Mouse (Mus musculus) forebrain, embryonic 11.5 days (tissue): Measurements from ENCODE around the gene Ddx54. TPM values are rescaled to one million over a fixed set of nuclear protein-coding genes. Genes with fewer than 3 reads are reported as not detected.
A peak's percentile ranks its signal among the peaks of the same experiment; 100 is the strongest.

ENCODE experiments used
- ATAC-seq: fragments of 200-750 bp; cut with Nextera tagmentation; replicated peaks from 2 replicates; pipeline ENCODE4 v1.8.0; 2017; ENCODE audit warnings: moderate TSS enrichment; ENCODE audit not compliant: low FRiP score
- DNase-seq: peaks from one replicate; pipeline ENCODE4 v3.0.0-alpha.2; 2017; ENCODE audit warnings: low spot score
- H3K27ac ChIP-seq: fragments of 300-500 bp; sonication (generic); 2 replicates; pipeline ENCODE4 v1.5.1; 2014; ENCODE audit warnings: low read depth, low read length
- H3K27me3 ChIP-seq: fragments of 300-500 bp; sonication (generic); 2 replicates; pipeline ENCODE4 v1.6.1; 2014; ENCODE audit warnings: mild to moderate bottlenecking, low read length, mixed read lengths; ENCODE audit not compliant: control insufficient read depth, insufficient read depth
- H3K36me3 ChIP-seq: fragments of 300-500 bp; sonication (generic); 2 replicates; pipeline ENCODE4 v1.6.1; 2014; ENCODE audit warnings: mild to moderate bottlenecking, low read length, moderate library complexity, mixed read lengths; ENCODE audit not compliant: control insufficient read depth, insufficient read depth
- H3K4me1 ChIP-seq: fragments of 300-500 bp; sonication (generic); replicated peaks from 2 replicates; pipeline ENCODE4 v1.6.1; 2014; ENCODE audit warnings: low read length, mixed read lengths; ENCODE audit not compliant: control insufficient read depth, insufficient read depth
- H3K4me2 ChIP-seq: fragments of 300-500 bp; sonication (generic); 2 replicates; pipeline ENCODE4 v1.6.1; 2014; ENCODE audit warnings: low read depth, mild to moderate bottlenecking, low read length, moderate library complexity, mixed read lengths; ENCODE audit not compliant: severe bottlenecking
- H3K4me3 ChIP-seq: fragments of 300-500 bp; sonication (generic); 2 replicates; pipeline ENCODE4 v1.5.1; 2014; ENCODE audit warnings: low read depth, low read length
- H3K9ac ChIP-seq: fragments of 300-500 bp; sonication (generic); 2 replicates; pipeline ENCODE4 v1.6.1; 2014; ENCODE audit warnings: low read length
- H3K9me3 ChIP-seq: fragments of 300-500 bp; sonication (generic); 2 replicates; pipeline ENCODE4 v1.6.1; 2016; ENCODE audit warnings: low read length, mixed read lengths; ENCODE audit not compliant: control insufficient read depth
- WGBS: fragments of 180-500 bp; shearing (Covaris S2); extraction: QIAGEN DNeasy Blood & Tissue Kit; methylation state at CpG from one replicate; pipeline ENCODE4 v1.1.7; 2014; 5-methylcytosine and 5-hydroxymethylcytosine counted together
- polyA plus RNA-seq: library from polyadenylated mRNA; unstranded; fragments of >200 nt; fragmentation: Nextera tagmentation; extraction: Ambion mirVana; gene quantifications from 2 replicates; pipeline ENCODE4 v1.2.1, GENCODE M21; 2014

Gene Ddx54
- polyA plus RNA-seq, 1 experiment from 2014 or later = 45.7 TPM

DNA sequence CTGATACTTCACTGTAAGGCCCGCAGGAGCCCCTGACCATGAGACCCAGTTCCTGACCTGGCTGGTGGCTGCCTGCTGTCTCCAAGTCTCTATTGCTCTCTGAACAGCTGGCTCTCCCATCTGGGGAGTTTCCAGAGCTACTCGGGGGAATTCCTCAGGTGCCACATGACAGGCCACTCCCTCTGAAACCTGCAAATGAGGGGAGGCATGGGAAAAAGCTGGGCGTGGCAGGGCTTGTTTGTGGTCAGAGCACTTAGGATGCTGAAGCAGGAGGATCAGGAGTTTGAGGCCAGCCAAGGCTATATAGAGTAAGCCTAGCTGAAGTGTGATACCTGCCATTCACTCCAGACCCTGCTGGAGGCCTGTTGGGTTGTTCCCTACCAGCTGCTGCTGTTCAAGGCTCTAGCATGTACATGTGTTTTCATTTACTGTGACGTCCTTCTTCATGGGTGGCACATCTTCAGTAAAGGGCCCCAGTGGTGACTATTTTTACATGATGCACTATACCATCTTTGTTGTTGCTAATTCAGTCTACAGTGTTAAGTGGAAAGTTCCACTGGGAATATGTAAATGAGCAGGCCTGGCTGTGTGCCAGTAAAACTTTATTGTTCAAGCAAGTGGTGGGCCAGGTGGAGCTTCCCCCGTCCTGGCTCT is 9.8 kb downstream of the Ddx54 start:
- Histone ChIP-seq H3K9me3 (no peaks in the 10 kb centered on the region), H3K4me2 (no peak overlapping the region), H3K4me3 (no peak overlapping the region), H3K9ac (no peak overlapping the region), H3K27ac (no peak overlapping the region), H3K36me3 (peaks cover 5% of the 10 kb centered on the region; the same call in 1 of the 2 replicates), H3K27me3 (no peaks in the 10 kb centered on the region), H3K4me1 (no peaks in the 10 kb centered on the region; the same call in 1 of the 2 replicates)
- ATAC-seq (no peak), DNase-seq (no peak)
- 83% methylated on average over 5 of the region's 5 CpGs for WGBS

- WGBS = 94% methylated on average over 10 of the region's 10 CpGs
- ATAC-seq (no peak), DNase-seq (no peak)
Measured at GRCm38 (mm10) chr5:120624427-120624826, 11.9 kb downstream of the Ddx54 start.

DNA sequence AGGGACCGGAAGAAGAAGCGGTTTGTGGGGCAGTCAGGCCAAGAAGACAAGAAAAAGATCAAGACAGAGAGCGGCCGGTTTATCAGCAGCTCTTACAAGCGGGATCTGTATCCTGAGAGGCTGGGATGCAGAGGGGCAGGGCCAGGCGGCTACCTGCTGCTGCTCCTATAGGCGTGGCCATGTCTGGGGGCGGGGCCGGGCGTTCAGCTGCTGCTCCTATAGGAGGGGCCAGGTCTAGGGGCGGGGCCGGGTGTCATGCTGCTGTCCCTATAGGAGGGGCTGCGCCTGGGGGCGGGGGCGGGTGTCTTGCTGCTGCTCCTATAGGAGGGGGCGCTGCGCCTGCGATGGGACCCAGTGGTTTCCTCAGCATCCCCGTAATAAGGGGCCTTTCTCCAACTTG is 13.9 kb downstream of the Ddx54 start:
- Histone ChIP-seq H3K36me3 (peaks cover 5% of the 10 kb centered on the region; the same call in 1 of the 2 replicates), H3K9me3 (no peaks in the 10 kb centered on the region), H3K27me3 (no peaks in the 10 kb centered on the region; the same call in 1 of the 2 replicates), H3K9ac (no peak overlapping the region), H3K4me2 (no peak overlapping the region), H3K27ac (no peak overlapping the region), H3K4me1 (no peaks in the 10 kb centered on the region), H3K4me3 (no peak overlapping the region)
- 18% methylated on average over 19 of the region's 19 CpGs for WGBS
- ATAC-seq (peak; percentile 54), DNase-seq (peak; percentile 85)

More at GRCm38 (mm10) chr5:120624427-120624826, 11.9 kb downstream of the Ddx54 start:
- no peaks in the 10 kb centered on the region for H3K27me3 ChIP-seq
- H3K4me2 ChIP-seq = no peak overlapping the region
- H3K27ac ChIP-seq = no peak overlapping the region
- no peak overlapping the region for H3K9ac ChIP-seq
- no peaks in the 10 kb centered on the region; the same call in 1 of the 2 replicates for H3K4me1 ChIP-seq
- no peaks in the 10 kb centered on the region for H3K9me3 ChIP-seq
- peaks cover 5% of the 10 kb centered on the region; the same call in 1 of the 2 replicates for H3K36me3 ChIP-seq
- no peak overlapping the region for H3K4me3 ChIP-seq

DNA sequence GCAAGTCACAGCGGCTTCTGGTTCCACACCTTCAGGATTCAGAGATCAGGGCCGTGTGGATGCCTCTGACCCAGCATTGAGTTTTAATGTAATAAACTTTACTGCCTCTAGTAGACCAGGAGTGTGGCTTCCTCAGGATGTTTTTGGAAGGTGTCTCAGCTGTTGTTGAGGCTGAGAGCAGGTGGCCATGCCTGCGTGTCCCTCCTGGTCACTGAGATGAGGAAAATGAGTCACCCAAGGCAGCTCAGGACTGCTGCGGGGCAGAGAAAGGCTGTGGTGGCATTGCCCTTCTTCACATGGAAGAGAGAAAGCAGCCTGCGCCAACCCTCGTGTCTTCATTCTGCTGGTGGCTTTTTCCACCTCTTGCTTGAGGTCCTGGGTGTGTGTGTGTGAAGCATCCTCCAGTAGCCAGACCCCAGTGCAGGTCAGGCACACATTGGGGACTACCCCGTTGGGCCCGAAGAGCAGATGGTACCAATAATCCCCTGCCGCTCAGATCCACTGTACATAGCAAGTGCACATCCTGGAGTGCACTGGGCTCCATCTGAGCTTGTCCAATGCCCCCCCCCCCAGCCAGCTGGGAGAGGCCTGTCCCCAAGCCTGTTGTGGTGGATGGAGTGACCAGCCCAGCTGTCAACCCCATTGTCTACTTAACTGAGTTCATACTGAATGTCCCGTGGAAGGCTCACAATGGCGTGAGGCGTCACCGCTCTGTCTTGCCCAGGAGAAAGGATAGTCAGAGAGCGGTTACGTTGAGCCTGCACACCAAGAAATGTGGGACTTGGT is 15.2 kb downstream of the Ddx54 start:
- no peak for DNase-seq
- Histone ChIP-seq H3K27me3 (no peaks in the 10 kb centered on the region; the same call in 1 of the 2 replicates), H3K4me1 (no peaks in the 10 kb centered on the region), H3K36me3 (peaks cover 4% of the 10 kb centered on the region; the same call in 1 of the 2 replicates), H3K27ac (no peak overlapping the region), H3K9me3 (no peaks in the 10 kb centered on the region), H3K4me2 (no peak overlapping the region), H3K4me3 (no peak overlapping the region), H3K9ac (no peak overlapping the region)
- ATAC-seq = no peak
- 89% methylated on average over 15 of the region's 15 CpGs for WGBS

DNA sequence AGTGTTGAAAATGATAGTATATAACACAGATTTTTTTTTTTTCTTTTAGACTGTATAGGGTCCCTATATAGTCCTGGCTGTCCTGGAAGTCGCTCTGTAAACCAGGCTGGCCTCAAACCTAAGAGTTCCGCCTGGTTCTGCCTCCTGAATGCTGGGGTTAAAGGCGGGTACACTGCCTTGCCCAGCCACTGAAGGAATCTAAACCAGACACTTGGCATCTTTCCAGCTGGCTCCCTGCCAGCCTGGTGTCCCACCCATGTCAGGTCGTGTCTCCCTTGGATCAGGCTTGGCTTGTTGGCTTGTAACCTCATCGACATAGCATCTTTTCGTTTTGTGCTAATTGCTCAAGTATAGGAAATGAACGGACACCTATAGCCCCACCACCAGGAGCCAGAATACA is 16.1 kb downstream of the Ddx54 start:
- 82% methylated on average over 7 of the region's 7 CpGs for WGBS
- H3K4me1 ChIP-seq = no peaks in the 10 kb centered on the region

DNA sequence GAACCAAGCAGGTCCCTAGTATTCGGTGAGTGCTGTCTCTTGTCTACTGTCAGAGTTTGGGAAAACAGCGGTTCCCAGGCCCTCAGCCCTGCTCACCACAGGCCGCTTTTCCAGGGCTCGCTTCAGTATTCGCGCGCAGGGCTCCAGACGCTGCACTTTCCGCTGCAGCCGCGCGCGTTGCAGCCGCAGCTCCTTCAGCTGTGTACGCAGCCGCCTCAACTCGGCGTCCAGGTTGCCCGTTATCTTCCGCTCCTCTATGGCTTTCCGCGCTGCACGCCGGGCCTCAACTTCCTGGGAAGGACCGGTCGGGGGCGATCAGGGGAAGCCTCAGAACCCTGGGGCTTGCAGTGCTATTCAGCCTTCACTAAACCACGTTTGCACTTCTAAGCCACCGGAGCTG is 18.6 kb downstream of the Ddx54 start:
- no peak overlapping the region for H3K4me3 ChIP-seq
- H3K9me3 ChIP-seq = no peaks in the 10 kb centered on the region
- 10% methylated on average over 29 of the region's 29 CpGs for WGBS
- DNase-seq (no peak), ATAC-seq (no peak)
- H3K27ac ChIP-seq = no peak overlapping the region
- H3K36me3 ChIP-seq = no peaks in the 10 kb centered on the region
- no peaks in the 10 kb centered on the region; the same call in 1 of the 2 replicates for H3K27me3 ChIP-seq
- no peaks in the 10 kb centered on the region for H3K4me1 ChIP-seq
- H3K9ac ChIP-seq = no peak overlapping the region
- peak overlapping the region; percentile 35; the same call in 1 of the 2 replicates for H3K4me2 ChIP-seq

More for the DNA sequence above, 16.1 kb downstream of the Ddx54 start:
- no peak overlapping the region for H3K4me2 ChIP-seq
- H3K9me3 ChIP-seq = no peaks in the 10 kb centered on the region
- peaks cover 3% of the 10 kb centered on the region; the same call in 1 of the 2 replicates for H3K36me3 ChIP-seq
- no peak overlapping the region for H3K9ac ChIP-seq
- H3K27ac ChIP-seq = no peak overlapping the region
- DNase-seq = no peak
- H3K4me3 ChIP-seq = no peak overlapping the region
- no peaks in the 10 kb centered on the region; the same call in 1 of the 2 replicates for H3K27me3 ChIP-seq
- ATAC-seq = no peak

GRCm38 (mm10) chr5:120631892-120632291 is 19.4 kb downstream of the Ddx54 start:
- WGBS = 89% methylated on average over 5 of the region's 5 CpGs

DNA sequence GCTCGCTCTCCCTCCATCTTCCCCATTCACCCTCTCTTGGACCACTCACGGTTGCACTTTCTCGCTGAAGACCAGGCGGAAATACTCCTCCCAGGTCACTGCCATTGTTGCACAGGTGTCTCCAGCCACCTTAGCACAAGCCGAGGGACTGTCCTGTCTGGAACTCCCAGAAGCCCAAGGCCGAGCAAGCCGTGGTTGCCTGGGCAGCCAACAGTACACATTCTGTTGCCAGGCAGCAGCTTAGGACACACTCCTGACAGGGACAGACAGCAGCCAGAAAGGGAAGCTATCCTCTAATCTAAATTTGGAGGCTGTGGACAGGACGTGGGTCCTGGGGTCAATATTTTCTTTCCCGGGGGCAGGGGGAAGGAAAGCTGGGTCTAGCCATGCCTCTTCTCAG is 21.6 kb downstream of the Ddx54 start, which contains the start of gene Cfap73:
Gene Cfap73, minus strand, starts transcription at position 105 of the 400 bp plus-strand sequence.
- Histone ChIP-seq H3K4me2 (no peak within 1 kb of the TSS), H3K9me3 (no peaks in the 10 kb centered on the region), H3K36me3 (no peaks in the 10 kb centered on the region), H3K27me3 (no peaks in the 10 kb centered on the region; the same call in 1 of the 2 replicates), H3K27ac (no peak within 1 kb of the TSS), H3K9ac (no peak within 1 kb of the TSS), H3K4me1 (no peaks in the 10 kb centered on the region), H3K4me3 (no peak within 1 kb of the TSS)
- 63% methylated on average over 9 of the region's 9 CpGs for WGBS
- no peak for ATAC-seq
- DNase-seq = no peak

More at GRCm38 (mm10) chr5:120631892-120632291, 19.4 kb downstream of the Ddx54 start:
- Histone ChIP-seq H3K4me1 (no peaks in the 10 kb centered on the region), H3K9me3 (no peaks in the 10 kb centered on the region), H3K27ac (no peak overlapping the region), H3K9ac (no peak overlapping the region), H3K27me3 (no peaks in the 10 kb centered on the region; the same call in 1 of the 2 replicates), H3K4me2 (no peak overlapping the region), H3K4me3 (no peak overlapping the region), H3K36me3 (no peaks in the 10 kb centered on the region)
- DNase-seq = no peak
- no peak for ATAC-seq
